Mouse (Mus musculus) layer of hippocampus, postnatal 36 days (tissue): ENCODE data around the gene Phlda2. TPM values are rescaled to one million over a fixed set of nuclear protein-coding genes. Genes with fewer than 3 reads are reported as not detected.
"Not testable (repeated sequence)": the region's sequence is repeated elsewhere in the genome, so short reads cannot be mapped to it uniquely, and the experiment has no call there.

Experiments
- DNase-seq, 2 experiments: peaks; one replicate each; pipeline ENCODE4 v3.0.0; 2022
- total RNA-seq, 2 experiments: library from RNA; stranded (reverse); gene quantifications; 2 replicates each; pipeline ENCODE4 v1.2.3; 2021

The Phlda2 gene
- not detected for total RNA-seq

GRCm38 (mm10) chr7:143502418-143503200, at the start of gene Phlda2:
Gene Phlda2, minus strand, starts transcription at chr7:143503150.
- no peak for DNase-seq

- no peak for DNase-seq
Measured at GRCm38 (mm10) chr7:143549588-143550220, 46.8 kb upstream of the Phlda2 start.

- peak; percentile 100 for DNase-seq
Measured at GRCm38 (mm10) chr7:143548976-143549457, 46.1 kb upstream of the Phlda2 start, which contains the start of gene Nap1l4. Gene Nap1l4, minus strand, starts transcription at chr7:143549106.

- DNase-seq, result no peak
Measured at GRCm38 (mm10) chr7:143548231-143548961, 45.4 kb upstream of the Phlda2 start.

GRCm38 (mm10) chr7:143546554-143546953, 43.6 kb upstream of the Phlda2 start:
- DNase-seq, result no peak

- no peak for DNase-seq
Measured at GRCm38 (mm10) chr7:143544368-143544767, 41.4 kb upstream of the Phlda2 start.

GRCm38 (mm10) chr7:143538671-143539070, 35.7 kb upstream of the Phlda2 start:
- no peak for DNase-seq

GRCm38 (mm10) chr7:143538229-143538628, 35.3 kb upstream of the Phlda2 start:
- not testable (repeated sequence) for DNase-seq

GRCm38 (mm10) chr7:143536251-143536650, 33.3 kb upstream of the Phlda2 start:
- no peak for DNase-seq

- DNase-seq, result no peak
Measured at GRCm38 (mm10) chr7:143533284-143533683, 30.3 kb upstream of the Phlda2 start.

GRCm38 (mm10) chr7:143532410-143532809, 29.5 kb upstream of the Phlda2 start:
- DNase-seq, result no peak

- no peak for DNase-seq
Measured at GRCm38 (mm10) chr7:143519333-143519732, 16.4 kb upstream of the Phlda2 start.

GRCm38 (mm10) chr7:143514416-143514768, 11.4 kb upstream of the Phlda2 start:
- no peak for DNase-seq

GRCm38 (mm10) chr7:143513763-143514415, 10.9 kb upstream of the Phlda2 start:
- no peak for DNase-seq

- DNase-seq, result no peak
Measured at GRCm38 (mm10) chr7:143511335-143511712, 8.4 kb upstream of the Phlda2 start.

GRCm38 (mm10) chr7:143510593-143511334, 7.8 kb upstream of the Phlda2 start:
- no peak for DNase-seq

GRCm38 (mm10) chr7:143509566-143509965, 6.6 kb upstream of the Phlda2 start:
- DNase-seq, result no peak

GRCm38 (mm10) chr7:143506675-143507074, 3.7 kb upstream of the Phlda2 start:
- peak in 1 of 2 experiments; percentile 17 for DNase-seq

GRCm38 (mm10) chr7:143506271-143506670, 3.3 kb upstream of the Phlda2 start:
- DNase-seq, result no peak

- DNase-seq, result peak; percentile 57 to 61
Measured at GRCm38 (mm10) chr7:143505823-143506222, 2.9 kb upstream of the Phlda2 start.

GRCm38 (mm10) chr7:143505411-143505810, 2.5 kb upstream of the Phlda2 start:
- DNase-seq, result no peak

- no peak for DNase-seq
Measured at GRCm38 (mm10) chr7:143503926-143504325, 976 bp upstream of the Phlda2 start.
